Mouse (Mus musculus): Measurements from ENCODE around the gene Gimap1. TPM values are rescaled to one million over a fixed set of nuclear protein-coding genes. Genes with fewer than 3 reads are reported as not detected.

Gene Gimap1
- 1.8 and 1.9 TPM in 2 replicates for polyA plus RNA-seq (2012; rRNA removed)

DNA sequence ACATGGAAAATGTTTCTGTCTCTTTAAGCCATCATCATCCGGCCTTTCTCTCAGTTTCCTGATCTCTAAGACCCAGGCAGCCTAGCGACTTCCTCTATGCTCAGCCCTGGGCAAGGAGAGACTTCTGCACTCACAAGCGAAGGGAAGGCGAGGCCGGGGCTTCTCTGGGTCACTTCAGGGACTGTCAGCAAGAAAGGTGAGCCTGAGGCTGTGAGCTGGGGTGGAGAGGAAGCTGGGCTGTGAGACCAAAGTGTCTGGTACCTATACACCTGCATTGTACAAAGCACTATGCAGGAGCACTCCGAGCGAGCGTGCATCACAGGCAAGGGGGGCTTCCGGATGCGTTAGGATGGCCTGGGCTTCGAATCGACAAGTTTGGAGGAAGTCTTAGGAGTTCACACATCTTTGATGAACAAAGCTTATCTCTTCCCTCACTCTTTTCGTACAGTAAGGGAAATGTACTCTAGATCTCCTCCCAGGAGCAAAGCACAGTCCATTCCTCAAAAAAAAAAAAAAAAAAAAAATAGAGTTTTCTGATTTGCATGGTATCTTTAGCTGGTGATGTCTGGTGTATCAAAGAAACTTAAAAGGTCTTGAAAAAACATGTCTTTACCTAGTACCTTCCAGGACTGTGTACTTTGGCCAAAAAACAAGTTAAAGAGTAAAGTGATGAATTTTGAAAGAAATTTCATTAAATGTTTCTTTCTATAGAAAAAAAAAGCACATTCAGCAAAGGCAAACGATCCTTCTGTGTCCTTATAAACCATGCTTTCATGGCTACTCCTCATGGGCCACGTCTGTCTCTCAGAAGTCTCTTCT is at the start of gene Gimap1:
TSS of gene Gimap1 (plus strand) at position 94 of the 819 bp plus-strand sequence.

DNA sequence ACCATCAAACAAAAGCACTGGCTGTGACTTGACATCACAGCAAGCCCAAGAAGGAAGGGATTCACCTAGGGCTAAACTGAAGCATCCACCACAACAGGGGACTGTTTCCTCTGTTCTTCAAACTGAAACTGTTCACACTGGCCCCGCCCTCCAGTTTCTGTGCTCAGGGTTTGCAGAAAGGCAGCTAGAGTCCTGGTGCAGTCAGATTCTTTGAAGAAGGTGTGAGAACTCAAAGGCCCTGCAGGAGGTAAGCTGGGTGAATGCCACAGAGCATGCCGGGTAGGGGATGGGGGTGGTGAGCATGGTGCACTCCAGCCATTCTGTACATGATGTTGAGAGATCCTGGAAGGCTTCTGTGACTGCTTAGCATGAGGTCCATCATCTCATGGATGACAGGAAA is 20.4 kb upstream of the Gimap1 start, which contains the start of the genes Gm28053 and Gimap7:
TSS of gene Gm28053 (plus strand) at position 153 of the 400 bp plus-strand sequence.
TSS of gene Gimap7 (plus strand) at position 167 of the 400 bp plus-strand sequence.

DNA sequence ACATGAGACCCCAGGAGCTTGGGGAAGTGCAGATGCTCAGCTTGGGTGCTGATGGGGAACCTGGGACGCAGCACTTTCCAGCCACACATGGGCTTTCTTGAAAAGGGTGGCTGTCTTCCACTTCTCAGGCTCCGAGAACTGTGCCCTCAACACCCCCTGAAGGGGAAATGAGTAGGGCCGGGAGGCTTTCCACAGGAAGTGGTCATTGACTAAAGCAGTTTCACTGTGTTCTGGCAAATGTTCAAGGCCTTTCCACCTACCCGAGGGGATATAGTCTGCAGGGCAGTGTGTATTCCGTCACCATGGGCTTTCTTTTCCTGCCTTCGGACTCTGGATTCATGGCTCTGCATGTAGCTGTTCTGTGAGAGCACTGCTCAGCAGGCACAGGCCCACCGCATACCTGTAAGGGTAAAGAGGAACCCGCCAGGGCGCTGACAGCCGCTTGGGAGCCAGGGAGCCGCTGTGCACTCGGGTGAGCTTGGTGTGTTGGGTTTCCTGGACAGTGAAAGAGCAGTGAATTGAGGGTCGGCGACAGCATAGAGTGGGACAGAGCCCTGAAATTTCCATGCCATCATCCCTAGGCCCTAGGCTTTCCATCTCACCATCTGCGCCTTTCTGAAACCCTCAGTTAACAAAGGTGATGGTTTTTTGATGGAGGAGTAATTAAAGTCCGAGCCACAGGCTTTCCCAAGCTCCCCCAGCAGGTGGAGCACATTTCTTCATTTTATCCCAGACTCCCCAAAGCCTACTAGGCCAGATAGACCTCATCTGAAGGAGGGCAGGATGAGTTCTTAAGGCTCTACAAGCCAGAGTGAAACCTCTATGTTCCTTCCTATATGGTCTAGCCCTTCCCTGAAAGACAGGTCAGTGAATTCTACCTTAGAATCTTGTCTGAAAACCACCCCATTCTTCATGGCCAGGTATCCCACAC is 7.4 kb downstream of the Gimap1 start, which contains the start of gene Gimap5:
TSS of gene Gimap5 (plus strand) at position 239 of the 931 bp plus-strand sequence.

DNA sequence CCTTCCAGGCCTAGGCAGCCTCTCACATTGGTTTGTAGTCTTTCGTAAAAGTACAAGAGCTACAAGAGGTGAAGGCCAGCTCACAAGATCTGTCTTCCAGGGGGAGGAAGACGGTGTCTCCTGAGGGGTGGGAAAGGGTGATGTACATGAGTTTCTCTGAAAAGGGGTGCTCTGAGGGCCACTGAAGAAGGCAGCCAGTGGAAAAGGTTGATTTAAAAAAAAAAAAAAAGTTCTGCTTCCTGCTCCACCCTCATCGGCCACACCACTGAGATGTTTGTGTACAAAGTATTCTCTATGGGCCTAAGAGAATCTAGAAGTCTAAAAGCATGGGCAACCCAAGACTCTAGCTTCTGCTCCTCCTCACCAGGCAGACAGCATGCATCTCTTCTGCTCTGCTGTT is 31.8 kb downstream of the Gimap1 start, which contains the start of gene Gimap3:
TSS of gene Gimap3 (minus strand) at position 156 of the 400 bp plus-strand sequence.

Other genes starting within 250 kb of the Gimap1 start
- 317 and 323 TPM in 2 replicates for gene Atp6v0e2, start 201.4 kb upstream of the Gimap1 start, polyA plus RNA-seq (2012; rRNA removed)
- 24.9 and 28.4 TPM in 2 replicates for gene Lrrc61, start 184.3 kb upstream of the Gimap1 start, polyA plus RNA-seq (2012; rRNA removed)
- gene Rarres2, start 166.3 kb upstream of the Gimap1 start, polyA plus RNA-seq (2012; rRNA removed): 7.5 and 9.4 TPM in 2 replicates
- 0.41 TPM in 1 of 2 replicates, not detected in the other for gene Gm45021, start 149.4 kb upstream of the Gimap1 start, polyA plus RNA-seq (2012; rRNA removed)
- gene Repin1, start 145.2 kb upstream of the Gimap1 start, polyA plus RNA-seq (2012; rRNA removed): 47.3 and 49.6 TPM in 2 replicates
- not detected in 2 replicates for gene Gm44965, start 145.1 kb upstream of the Gimap1 start, polyA plus RNA-seq (2012; rRNA removed)
- 10.4 and 11.7 TPM in 2 replicates for gene Zfp775, start 137.0 kb upstream of the Gimap1 start, polyA plus RNA-seq (2012; rRNA removed)
- gene AI854703, start 112.3 kb upstream of the Gimap1 start, polyA plus RNA-seq (2012; rRNA removed): 22.4 and 24.2 TPM in 2 replicates
- 1.5 and 1.7 TPM in 2 replicates for gene Gimap8, start 91.8 kb upstream of the Gimap1 start, polyA plus RNA-seq (2012; rRNA removed)
- gene Gimap9, start 62.9 kb upstream of the Gimap1 start, polyA plus RNA-seq (2012; rRNA removed): 1.6 and 1.8 TPM in 2 replicates
- gene Gimap4, start 54.5 kb upstream of the Gimap1 start, polyA plus RNA-seq (2012; rRNA removed): 0.91 and 1.2 TPM in 2 replicates
- 5.4 and 6.2 TPM in 2 replicates for gene Gimap6, start 30.8 kb upstream of the Gimap1 start, polyA plus RNA-seq (2012; rRNA removed)
- 0.48 TPM in 1 of 2 replicates, not detected in the other for gene Gm28053, start 20.4 kb upstream of the Gimap1 start, polyA plus RNA-seq (2012; rRNA removed)
- gene Gimap7, start 20.4 kb upstream of the Gimap1 start, polyA plus RNA-seq (2012; rRNA removed): not detected in 2 replicates
- 1.2 and 1.5 TPM in 2 replicates for gene Gimap5, start 7.1 kb downstream of the Gimap1 start, polyA plus RNA-seq (2012; rRNA removed)
- gene Gimap3, start 31.8 kb downstream of the Gimap1 start, polyA plus RNA-seq (2012; rRNA removed): 0.03 TPM in 1 of 2 replicates, not detected in the other
- gene Tmem176a, start 101.9 kb downstream of the Gimap1 start, polyA plus RNA-seq (2012; rRNA removed): 13.6 and 16.0 TPM in 2 replicates
- 74.3 and 91.8 TPM in 2 replicates for gene Tmem176b, start 102.4 kb downstream of the Gimap1 start, polyA plus RNA-seq (2012; rRNA removed)
- gene Aoc1, start 133.8 kb downstream of the Gimap1 start, polyA plus RNA-seq (2012; rRNA removed): 0.01 TPM in 1 of 2 replicates, not detected in the other
- gene 1600015I10Rik, start 190.8 kb downstream of the Gimap1 start, polyA plus RNA-seq (2012; rRNA removed): not detected in 2 replicates
- not detected in 2 replicates for gene Doxl2, start 235.9 kb downstream of the Gimap1 start, polyA plus RNA-seq (2012; rRNA removed)
- gene Svs1, start 247.8 kb downstream of the Gimap1 start, polyA plus RNA-seq (2012; rRNA removed): not detected in 2 replicates

All from central nervous system, embryonic 18 days (tissue).